Mouse (Mus musculus) kidney, postnatal 0 days (tissue): ENCODE measurements around the gene Hbp1. TPM values are rescaled to one million over a fixed set of nuclear protein-coding genes. Genes with fewer than 3 reads are reported as not detected.

Experiments used
- ATAC-seq: fragments of 200-750 bp; cut with Nextera tagmentation; replicated peaks from 2 replicates; pipeline ENCODE4 v1.8.0; 2017; ENCODE audit warnings: low read depth, moderate number of reproducible peaks, moderate TSS enrichment, moderate library complexity; ENCODE audit not compliant: low FRiP score
- DNase-seq: peaks from one replicate; pipeline ENCODE4 v3.0.0-alpha.2; 2016; ENCODE audit warnings: low spot score
- H3K27ac ChIP-seq: fragments of 300-500 bp; sonication (generic); 2 replicates; pipeline ENCODE4 v1.5.1; 2014; ENCODE audit warnings: mild to moderate bottlenecking
- H3K27me3 ChIP-seq: fragments of 300-500 bp; sonication (generic); 2 replicates; pipeline ENCODE4 v1.6.1; 2014; ENCODE audit warnings: low read length, mixed read lengths; ENCODE audit not compliant: insufficient read depth
- H3K36me3 ChIP-seq: fragments of 300-500 bp; sonication (generic); 2 replicates; pipeline ENCODE4 v1.6.1; 2014; ENCODE audit warnings: low read length, mixed read lengths; ENCODE audit not compliant: insufficient read depth
- H3K4me1 ChIP-seq: fragments of 300-500 bp; sonication (generic); replicated peaks from 2 replicates; pipeline ENCODE4 v1.6.1; 2014; ENCODE audit warnings: antibody characterized with exemption, low read length, mixed read lengths; ENCODE audit not compliant: insufficient read depth
- H3K4me2 ChIP-seq: fragments of 300-500 bp; sonication (generic); 2 replicates; pipeline ENCODE4 v1.6.1; 2014; ENCODE audit warnings: mild to moderate bottlenecking, low read length, moderate library complexity, mixed read lengths
- H3K4me3 ChIP-seq: fragments of 300-500 bp; sonication (generic); replicated peaks from 2 replicates; pipeline ENCODE4 v1.5.1; 2014; ENCODE audit warnings: low read depth, low read length
- H3K9ac ChIP-seq: fragments of 300-500 bp; sonication (generic); 2 replicates; pipeline ENCODE4 v1.6.1; 2014; ENCODE audit warnings: low read depth, low read length
- H3K9me3 ChIP-seq: fragments of 300-500 bp; sonication (generic); replicated peaks from 2 replicates; pipeline ENCODE4 v1.6.1; 2016; ENCODE audit warnings: low read length, inconsistent platforms, mixed read lengths
- CTCF ChIP-seq: IDR thresholded peaks from 2 replicates; pipeline ENCODE4 v1.5.1; 2016; ENCODE audit warnings: antibody characterized with exemption, low read depth, mild to moderate bottlenecking, moderate library complexity
- WGBS: fragments of 180-500 bp; shearing (Covaris S2); extraction: QIAGEN DNeasy Blood & Tissue Kit; methylation state at CpG from one replicate; pipeline ENCODE4 v1.1.7; 2014; 5-methylcytosine and 5-hydroxymethylcytosine counted together
- polyA plus RNA-seq: library from polyadenylated mRNA; unstranded; fragments of >200 nt; fragmentation: Nextera tagmentation; extraction: Ambion mirVana; gene quantifications from 2 replicates; pipeline ENCODE4 v1.2.1, GENCODE M21; 2015

Gene Hbp1
- polyA plus RNA-seq, 1 experiment from 2014 or later, result 119 TPM

GRCm38 (mm10) chr12:31948101-31949000 lies 2.0 kb downstream of the Hbp1 start:
- Histone ChIP-seq H3K27me3 (no peaks in the 10 kb centered on the region), H3K9me3 (no peaks in the 10 kb centered on the region), H3K4me1 (no peaks in the 10 kb centered on the region), H3K9ac (peak overlapping the region; percentile 99), H3K27ac (peak overlapping the region; percentile 100), H3K4me2 (peak overlapping the region; percentile 59), H3K36me3 (peaks cover 5% of the 10 kb centered on the region; the same call in 1 of the 2 replicates), H3K4me3 (peak overlapping the region; percentile 81)
- no peak for ATAC-seq
- WGBS, result 18% methylated on average over 7 of the region's 7 CpGs
- no peak for TF ChIP-seq CTCF
- DNase-seq, result peak; percentile 36

- Histone ChIP-seq H3K4me1 (no peaks in the 10 kb centered on the region), H3K4me3 (no peak overlapping the region), H3K27ac (no peak overlapping the region), H3K4me2 (no peak overlapping the region), H3K36me3 (peaks cover 13% of the 10 kb centered on the region), H3K9ac (no peak overlapping the region), H3K9me3 (no peaks in the 10 kb centered on the region), H3K27me3 (no peaks in the 10 kb centered on the region)
- TF ChIP-seq CTCF, result peak; percentile 39; the same call in 1 of the 2 replicates
- ATAC-seq, result no peak
- no peak for DNase-seq
- WGBS, result 92% methylated on average over 5 of the region's 5 CpGs
Measured at GRCm38 (mm10) chr12:31947476-31947875, 2.9 kb downstream of the Hbp1 start.

DNA sequence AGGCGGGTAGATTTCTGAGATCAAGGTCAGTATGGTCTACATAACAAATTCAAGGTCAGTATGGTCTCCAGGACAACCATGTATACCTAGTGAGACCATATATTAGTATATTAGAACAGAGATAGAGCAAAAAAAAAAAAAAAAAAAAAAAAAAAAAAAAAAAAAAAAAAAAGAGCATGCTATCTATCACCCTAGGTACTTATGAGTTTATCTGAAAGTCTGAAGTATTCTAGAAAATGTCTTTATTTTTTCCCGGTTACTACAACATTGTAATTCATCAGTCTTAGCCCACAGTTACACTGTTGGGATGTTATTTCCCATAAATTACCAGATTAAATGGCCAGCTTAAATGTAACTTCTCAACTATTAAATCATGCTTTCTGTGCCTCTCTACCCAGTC lies 5.9 kb downstream of the Hbp1 start:
- TF ChIP-seq CTCF, result no peak
- Histone ChIP-seq H3K4me3 (no peak overlapping the region), H3K4me1 (no peaks in the 10 kb centered on the region), H3K36me3 (peaks cover 23% of the 10 kb centered on the region), H3K9ac (no peak overlapping the region), H3K9me3 (no peaks in the 10 kb centered on the region), H3K27me3 (no peaks in the 10 kb centered on the region), H3K4me2 (no peak overlapping the region), H3K27ac (no peak overlapping the region)
- ATAC-seq, result no peak
- WGBS, result 76% methylated on average over 2 of the region's 2 CpGs
- DNase-seq, result no peak

DNA sequence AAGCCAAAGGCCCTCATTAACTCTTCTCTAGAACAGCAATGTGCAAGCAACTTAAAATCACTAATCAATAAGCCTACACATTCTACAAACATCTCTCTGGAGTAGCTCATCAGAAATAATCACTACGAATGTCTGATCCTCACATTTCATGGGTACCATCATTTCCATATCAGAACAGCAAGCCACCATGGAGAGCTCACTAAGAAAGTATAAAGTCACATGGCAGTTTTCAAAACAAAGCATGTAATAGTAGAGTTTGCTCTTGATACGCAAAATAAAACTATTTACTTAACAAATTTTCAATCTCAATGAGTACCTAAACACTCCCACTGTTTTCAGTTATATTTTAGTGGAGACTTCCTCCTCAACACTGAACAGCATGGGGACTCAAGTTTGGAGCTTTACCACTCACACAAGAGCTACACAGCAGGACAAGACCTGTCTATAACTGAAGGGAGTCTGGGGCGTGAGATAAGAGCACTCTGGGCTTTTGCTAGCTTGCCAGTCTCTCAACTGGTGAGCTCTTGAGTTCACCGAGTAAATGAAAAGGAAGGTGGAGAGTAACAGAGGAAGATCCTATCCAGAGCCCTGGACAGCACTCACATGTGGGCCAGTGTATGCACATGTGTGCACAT lies 7.2 kb downstream of the Hbp1 start:
- Histone ChIP-seq H3K9me3 (no peaks in the 10 kb centered on the region), H3K36me3 (peaks cover 27% of the 10 kb centered on the region), H3K27ac (no peak overlapping the region), H3K4me1 (no peaks in the 10 kb centered on the region), H3K27me3 (no peaks in the 10 kb centered on the region), H3K4me3 (no peak overlapping the region), H3K4me2 (no peak overlapping the region), H3K9ac (no peak overlapping the region)
- TF ChIP-seq CTCF, result no peak
- ATAC-seq (no peak), DNase-seq (no peak)
- WGBS, result 93% methylated on average over 4 of the region's 4 CpGs

DNA sequence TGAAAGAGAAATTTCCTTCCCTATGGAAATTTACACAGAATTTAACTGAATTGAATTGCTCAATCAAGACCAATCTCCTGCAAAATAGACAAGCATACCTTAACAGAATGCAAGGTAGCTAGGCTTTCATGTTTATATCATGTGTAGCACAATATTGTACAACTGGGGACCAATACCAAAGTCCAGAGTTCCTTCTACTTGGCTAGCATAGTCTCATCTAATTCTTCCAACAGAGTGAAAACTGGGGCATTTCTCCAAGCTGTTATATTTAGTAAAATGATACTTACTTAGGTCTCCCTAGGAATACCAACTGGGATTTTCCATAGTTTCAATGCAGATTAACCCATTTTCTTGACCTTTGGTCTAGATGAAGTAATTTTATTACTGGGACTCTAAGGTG lies 11.3 kb downstream of the Hbp1 start:
- Histone ChIP-seq H3K9me3 (no peaks in the 10 kb centered on the region), H3K27ac (no peak overlapping the region), H3K9ac (no peak overlapping the region), H3K27me3 (no peaks in the 10 kb centered on the region), H3K4me3 (no peak overlapping the region), H3K36me3 (peaks cover 45% of the 10 kb centered on the region), H3K4me2 (no peak overlapping the region), H3K4me1 (no peaks in the 10 kb centered on the region)
- ATAC-seq (no peak), DNase-seq (no peak)
- TF ChIP-seq CTCF, result no peak

- H3K36me3 ChIP-seq, result peaks cover 45% of the 10 kb centered on the region
- WGBS, result 95% methylated on average over 4 of the region's 4 CpGs
- H3K4me2 ChIP-seq, result no peak overlapping the region
- no peak for DNase-seq
- H3K4me3 ChIP-seq, result no peak overlapping the region
- H3K27ac ChIP-seq, result no peak overlapping the region
- TF ChIP-seq CTCF, result no peak
- no peaks in the 10 kb centered on the region for H3K9me3 ChIP-seq
- no peaks in the 10 kb centered on the region for H3K27me3 ChIP-seq
- H3K9ac ChIP-seq, result no peak overlapping the region
- ATAC-seq, result no peak
- no peaks in the 10 kb centered on the region for H3K4me1 ChIP-seq
Measured at GRCm38 (mm10) chr12:31938391-31938997, 11.8 kb downstream of the Hbp1 start.
